Mouse (Mus musculus) limb, embryonic 14.5 days (tissue): ENCODE results near the gene Spata25. TPM values are rescaled to one million over a fixed set of nuclear protein-coding genes. Genes with fewer than 3 reads are reported as not detected.
"Not testable (repeated sequence)": the region's sequence is repeated elsewhere in the genome, so short reads cannot be mapped to it uniquely, and the experiment has no call there.

Experiments
- ATAC-seq: fragments of 200-750 bp; cut with Nextera tagmentation; 2 replicates; pipeline ENCODE4 v1.8.0; 2017; ENCODE audit warnings: low read depth, moderate number of reproducible peaks, moderate TSS enrichment; ENCODE audit not compliant: low FRiP score
- DNase-seq: peaks from one replicate; pipeline ENCODE4 v3.0.0-alpha.2; 2015; ENCODE audit warnings: low spot score
- H3K27ac ChIP-seq: fragments of 300-500 bp; sonication (generic); replicated peaks from 2 replicates; pipeline ENCODE4 v1.5.1; 2014; ENCODE audit warnings: low read depth, mild to moderate bottlenecking, low read length, moderate library complexity, mixed read lengths
- H3K27me3 ChIP-seq: fragments of 300-500 bp; sonication (generic); 2 replicates; pipeline ENCODE4 v1.6.1; 2014; ENCODE audit warnings: low read length, mixed read lengths; ENCODE audit not compliant: control insufficient read depth, insufficient read depth
- H3K36me3 ChIP-seq: fragments of 300-500 bp; sonication (generic); 2 replicates; pipeline ENCODE4 v1.6.1; 2014; ENCODE audit warnings: mild to moderate bottlenecking, low read length, moderate library complexity, mixed read lengths; ENCODE audit not compliant: control insufficient read depth, insufficient read depth
- H3K4me1 ChIP-seq: fragments of 300-500 bp; sonication (generic); 2 replicates; pipeline ENCODE4 v1.6.1; 2014; ENCODE audit warnings: antibody characterized with exemption, low read length, mixed read lengths; ENCODE audit not compliant: control insufficient read depth, insufficient read depth
- H3K4me2 ChIP-seq: fragments of 300-500 bp; sonication (generic); replicated peaks from 2 replicates; pipeline ENCODE4 v1.6.1; 2014; ENCODE audit warnings: low read depth, mild to moderate bottlenecking, low read length, moderate library complexity; ENCODE audit not compliant: severe bottlenecking
- H3K4me3 ChIP-seq: fragments of 300-500 bp; sonication (generic); replicated peaks from 2 replicates; pipeline ENCODE4 v1.5.1; 2014; ENCODE audit warnings: low read length
- H3K9ac ChIP-seq: fragments of 300-500 bp; sonication (generic); 2 replicates; pipeline ENCODE4 v1.6.1; 2014; ENCODE audit warnings: mild to moderate bottlenecking, low read depth, low read length, moderate library complexity; ENCODE audit not compliant: severe bottlenecking
- H3K9me3 ChIP-seq: fragments of 300-500 bp; sonication (generic); 2 replicates; pipeline ENCODE4 v1.6.1; 2016; ENCODE audit warnings: low read length; ENCODE audit not compliant: control insufficient read depth
- POLR2A ChIP-seq: fragments of 200-500 bp; IDR thresholded peaks from 2 replicates; pipeline ENCODE4 v1.8.0; 2012; ENCODE audit warnings: inconsistent platforms, mild to moderate bottlenecking, moderate library complexity, borderline replicate concordance; ENCODE audit not compliant: insufficient read depth, insufficient read length; ENCODE audit errors: extremely low read depth
- WGBS: fragments of 180-500 bp; shearing (Covaris S2); extraction: QIAGEN DNeasy Blood & Tissue Kit; methylation state at CpG from one replicate; pipeline ENCODE4 v1.1.7; 2014; 5-methylcytosine and 5-hydroxymethylcytosine counted together
- polyA plus RNA-seq, 2 experiments: library from polyadenylated mRNA; depleted of rRNA in 1 of 2; stranded (reverse) in 1 of 2; unstranded in 1 of 2; fragments of >200 nt; fragmentation: Nextera tagmentation in 1 of 2; extraction: Ambion mirVana in 1 of 2; gene quantifications; 2 replicates each; pipeline versions ENCODE4 v1.2.1 to v1.2.3; 2012 to 2014

The Spata25 gene
- polyA plus RNA-seq, 2 experiments = 0.09 TPM; not detected in 1

- Histone ChIP-seq H3K4me3 (peak within 1 kb of the TSS; percentile 52), H3K4me2 (peak within 1 kb of the TSS; percentile 97), H3K9ac (peak within 1 kb of the TSS; percentile 47), H3K9me3 (no peaks in the 10 kb centered on the region), H3K27me3 (peaks cover 41% of the 10 kb centered on the region), H3K27ac (no peak within 1 kb of the TSS), H3K4me1 (peaks cover 13% of the 10 kb centered on the region; the same call in 1 of the 2 replicates), H3K36me3 (no peaks in the 10 kb centered on the region)
- no peak for TF ChIP-seq POLR2A
- ATAC-seq (peak; percentile 65), DNase-seq (peak; percentile 78)
- WGBS = 0% methylated on average over 43 of the region's 47 CpGs
These were observed 28.9 kb upstream of the Spata25 start, which contains the start of gene Pltp for GRCm38 (mm10) chr2:164857101-164857821. Gene Pltp, minus strand, starts transcription at chr2:164857711.

DNA sequence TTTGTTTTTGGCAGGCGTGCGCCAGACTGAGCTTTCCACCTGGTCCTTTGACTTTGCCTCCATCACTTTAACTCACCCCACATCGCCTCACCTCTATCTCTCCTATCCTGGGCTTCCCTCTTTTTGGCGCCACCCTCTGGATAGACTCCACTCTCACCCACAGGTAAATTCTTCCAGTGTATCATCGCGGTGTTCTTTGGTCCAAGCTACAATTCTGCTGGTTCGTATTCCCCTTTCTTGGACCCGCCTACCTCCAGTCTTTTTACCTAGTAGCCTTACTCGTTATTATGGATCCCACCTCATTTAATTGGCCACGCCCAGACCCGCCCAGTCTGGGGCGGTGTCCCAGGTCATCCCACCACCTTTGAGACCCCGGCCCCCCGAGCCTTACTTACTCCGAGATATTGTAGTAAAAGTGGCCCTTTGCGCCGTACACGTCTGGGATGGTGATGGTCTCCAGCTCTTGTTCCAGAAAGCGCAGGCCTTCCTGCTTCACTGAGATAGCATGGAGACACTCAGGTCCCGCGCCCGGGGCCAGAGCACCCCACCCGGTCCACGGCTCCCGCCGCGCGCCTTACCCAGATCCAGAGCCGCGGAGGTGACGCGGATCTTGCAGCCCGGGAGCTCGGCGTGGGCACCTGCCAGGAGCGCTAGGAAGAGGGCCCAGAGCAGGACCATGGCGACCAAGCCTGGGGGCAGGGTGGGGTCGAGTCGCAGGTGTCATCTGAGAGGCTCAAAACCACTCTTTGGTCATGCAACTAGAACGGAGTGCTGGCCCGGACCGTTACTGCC, 28.2 kb upstream of the Spata25 start:
- Histone ChIP-seq H3K27me3 (peaks cover 41% of the 10 kb centered on the region), H3K27ac (no peak overlapping the region), H3K4me2 (peak overlapping the region; percentile 97), H3K4me3 (peak overlapping the region; percentile 52), H3K9ac (peak overlapping the region; percentile 34; the same call in 1 of the 2 replicates), H3K36me3 (no peaks in the 10 kb centered on the region), H3K9me3 (no peaks in the 10 kb centered on the region), H3K4me1 (peaks cover 10% of the 10 kb centered on the region; the same call in 1 of the 2 replicates)
- no peak for DNase-seq
- ATAC-seq = peak; percentile 30
- TF ChIP-seq POLR2A = no peak
- 1% methylated on average over 42 of the region's 42 CpGs for WGBS

GRCm38 (mm10) chr2:164855572-164855971, 27.2 kb upstream of the Spata25 start:
- H3K9ac ChIP-seq, DNase-seq, H3K36me3 ChIP-seq, H3K4me3 ChIP-seq, H3K27ac ChIP-seq, H3K9me3 ChIP-seq, ATAC-seq, H3K4me2 ChIP-seq: not testable (repeated sequence)
- peaks cover 10% of the 10 kb centered on the region; the same call in 1 of the 2 replicates for H3K4me1 ChIP-seq
- H3K27me3 ChIP-seq = peaks cover 41% of the 10 kb centered on the region
- WGBS = 86% methylated on average over 5 of the region's 5 CpGs

DNA sequence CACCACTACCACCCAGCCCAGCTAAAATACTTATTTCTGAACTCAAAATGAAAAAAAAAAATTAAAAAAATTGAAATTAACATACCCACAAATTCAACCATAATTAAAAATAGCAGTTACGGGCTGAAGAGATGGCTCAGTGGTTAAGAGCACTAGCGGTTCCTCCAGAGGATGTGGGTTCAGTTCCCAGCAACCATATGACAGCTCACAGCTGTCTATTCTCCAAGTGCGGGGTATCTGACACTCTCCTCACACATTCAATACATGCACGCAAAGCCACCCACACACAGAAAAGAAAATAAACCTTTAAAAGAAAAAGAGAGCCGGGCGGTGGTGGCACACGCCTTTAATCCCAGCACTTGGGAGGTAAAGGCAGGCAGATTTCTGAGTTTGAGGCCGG, 21.7 kb upstream of the Spata25 start:
- Histone ChIP-seq H3K9me3 (no peaks in the 10 kb centered on the region), H3K4me3 (no peak overlapping the region), H3K4me1 (no peaks in the 10 kb centered on the region), H3K9ac (no peak overlapping the region), H3K27ac (no peak overlapping the region), H3K27me3 (peaks cover 4% of the 10 kb centered on the region), H3K36me3 (no peaks in the 10 kb centered on the region), H3K4me2 (no peak overlapping the region)
- DNase-seq (no peak), ATAC-seq (no peak)
- 85% methylated on average over 8 of the region's 8 CpGs for WGBS
- TF ChIP-seq POLR2A = no peak

GRCm38 (mm10) chr2:164845782-164846181, 17.4 kb upstream of the Spata25 start:
- Histone ChIP-seq H3K36me3 (no peaks in the 10 kb centered on the region), H3K4me3 (no peak overlapping the region), H3K9me3 (no peaks in the 10 kb centered on the region), H3K9ac (no peak overlapping the region), H3K27me3 (no peaks in the 10 kb centered on the region), H3K4me2 (no peak overlapping the region), H3K4me1 (no peaks in the 10 kb centered on the region), H3K27ac (no peak overlapping the region)
- ATAC-seq (no peak), DNase-seq (no peak)
- WGBS = 51% methylated on average over 3 of the region's 3 CpGs
- TF ChIP-seq POLR2A = no peak
